Mouse (Mus musculus) ovary, adult 18-20 months (tissue): Measurements from ENCODE around the gene Setdb2.

Experiments
- DNase-seq: peaks from one replicate; pipeline ENCODE4 v3.0.0; 2022; ENCODE audit warnings: low spot score, mixed read lengths

Gene Setdb2

GRCm38 (mm10) chr14:59370348-59371068 is 70.2 kb downstream of the Setdb2 start:
- DNase-seq, result no peak

GRCm38 (mm10) chr14:59366386-59367105 is 74.1 kb downstream of the Setdb2 start:
- DNase-seq, result no peak

- no peak for DNase-seq
Measured at GRCm38 (mm10) chr14:59365244-59365644, 75.4 kb downstream of the Setdb2 start, which contains the start of gene Phf11d. Gene Phf11d, minus strand, starts transcription at chr14:59365470.
